Mouse (Mus musculus) embryonic fibroblast, embryonic 13.5 days (primary cell): Measurements from ENCODE around the gene Kctd4.

Source experiments
- CTCF ChIP-seq: IDR thresholded peaks from 2 replicates; pipeline ENCODE4 v1.5.1; 2011; ENCODE audit warnings: mild to moderate bottlenecking, control low read depth, low read length, moderate library complexity, borderline replicate concordance; ENCODE audit not compliant: insufficient read depth
- POLR2A ChIP-seq: IDR thresholded peaks from 2 replicates; pipeline ENCODE4 v1.6.1; 2011; ENCODE audit warnings: low read depth, mild to moderate bottlenecking, control low read depth, low read length, moderate library complexity

DNA sequence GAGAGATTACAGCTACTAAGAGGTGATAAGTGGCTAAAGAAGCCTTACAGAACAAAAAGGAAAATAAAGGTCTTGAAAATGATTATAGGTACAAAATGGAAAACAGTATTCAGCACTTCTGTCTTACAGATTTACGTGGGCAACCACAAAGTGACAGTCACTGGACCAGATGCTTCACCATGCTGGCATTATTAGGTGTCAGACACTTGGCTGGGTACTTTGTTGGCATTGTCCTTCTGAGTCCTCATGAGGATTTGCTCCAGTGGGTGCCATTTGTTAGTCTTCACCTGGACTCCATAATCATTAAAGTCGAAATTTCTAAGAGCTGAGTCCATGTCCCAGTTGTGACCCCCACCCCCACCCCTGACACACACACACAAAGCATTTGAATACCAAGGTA lies 59.5 kb downstream of the Kctd4 start:
- TF ChIP-seq CTCF, result no peak
- no peak for TF ChIP-seq POLR2A
